Mouse (Mus musculus) heart, embryonic 11.5 days (tissue): ENCODE results near the gene Cdh5. TPM values are rescaled to one million over a fixed set of nuclear protein-coding genes. Genes with fewer than 3 reads are reported as not detected.

Source experiments
- ATAC-seq: fragments of 200-750 bp; cut with Nextera tagmentation; replicated peaks from 2 replicates; pipeline ENCODE4 v1.8.0; 2017; ENCODE audit warnings: moderate library complexity; ENCODE audit not compliant: insufficient number of reproducible peaks, low FRiP score, low TSS enrichment
- H3K27ac ChIP-seq: fragments of 300-500 bp; sonication (generic); 2 replicates; pipeline ENCODE4 v1.5.1; 2014; ENCODE audit warnings: mild to moderate bottlenecking, low read depth, low read length
- H3K27me3 ChIP-seq: fragments of 300-500 bp; sonication (generic); 2 replicates; pipeline ENCODE4 v1.6.1; 2014; ENCODE audit warnings: mild to moderate bottlenecking, low read length, mixed read lengths; ENCODE audit not compliant: control insufficient read depth, insufficient read depth
- H3K36me3 ChIP-seq: fragments of 300-500 bp; sonication (generic); 2 replicates; pipeline ENCODE4 v1.6.1; 2014; ENCODE audit warnings: mild to moderate bottlenecking, low read length, moderate library complexity, mixed read lengths; ENCODE audit not compliant: control insufficient read depth, insufficient read depth
- H3K4me1 ChIP-seq: fragments of 300-500 bp; sonication (generic); 2 replicates; pipeline ENCODE4 v1.6.1; 2014; ENCODE audit warnings: low read length; ENCODE audit not compliant: control insufficient read depth, insufficient read depth
- H3K4me2 ChIP-seq: fragments of 300-500 bp; sonication (generic); 2 replicates; pipeline ENCODE4 v1.6.1; 2014; ENCODE audit warnings: mild to moderate bottlenecking, moderate library complexity
- H3K4me3 ChIP-seq: fragments of 300-500 bp; sonication (generic); 2 replicates; pipeline ENCODE4 v1.5.1; 2014; ENCODE audit warnings: low read depth, low read length
- H3K9ac ChIP-seq: fragments of 300-500 bp; sonication (generic); 2 replicates; pipeline ENCODE4 v1.6.1; 2014; ENCODE audit warnings: mild to moderate bottlenecking, low read depth, low read length, moderate library complexity
- H3K9me3 ChIP-seq: fragments of 300-500 bp; sonication (generic); replicated peaks from 2 replicates; pipeline ENCODE4 v1.6.1; 2016; ENCODE audit warnings: low read length; ENCODE audit not compliant: control insufficient read depth
- WGBS: fragments of 180-500 bp; shearing (Covaris S2); extraction: QIAGEN DNeasy Blood & Tissue Kit; methylation state at CpG from one replicate; pipeline ENCODE4 v1.1.7; 2014; ENCODE audit not compliant: insufficient replicate concordance; 5-methylcytosine and 5-hydroxymethylcytosine counted together
- polyA plus RNA-seq: library from polyadenylated mRNA; unstranded; fragments of >200 nt; fragmentation: Nextera tagmentation; extraction: Ambion mirVana; gene quantifications from 2 replicates; pipeline ENCODE4 v1.2.1, GENCODE M21; 2014

The Cdh5 gene
- polyA plus RNA-seq, result 42.6 and 46.0 TPM in 2 replicates

DNA sequence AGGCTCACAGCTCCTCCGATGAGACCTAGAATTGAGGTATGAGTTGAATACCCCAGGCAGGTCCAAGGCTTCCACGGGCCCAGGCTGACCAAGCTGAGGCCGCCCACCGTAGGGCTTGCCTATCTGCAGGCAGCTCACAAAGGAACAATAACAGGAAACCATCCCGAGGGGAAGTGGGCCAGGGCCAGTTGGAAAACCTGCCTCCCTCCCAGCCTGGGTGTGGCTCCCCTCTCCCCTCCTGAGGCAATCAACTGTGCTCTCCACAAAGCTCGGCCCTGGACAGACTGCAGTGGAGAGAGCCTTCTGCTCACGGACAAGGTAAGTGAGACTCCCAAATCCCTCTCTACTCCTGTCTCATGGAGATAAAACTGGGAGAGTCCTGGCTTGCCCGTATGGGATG lies at the start of gene Cdh5:
Gene Cdh5, plus strand, starts transcription at position 211 of the 400 bp plus-strand sequence.
- H3K27me3 ChIP-seq, result no peaks in the 10 kb centered on the region
- H3K27ac ChIP-seq, result peak within 1 kb of the TSS; percentile 75
- 38% methylated on average over 8 of the region's 8 CpGs for WGBS
- ATAC-seq, result peak; percentile 65
- peak within 1 kb of the TSS; percentile 57 for H3K4me2 ChIP-seq
- no peaks in the 10 kb centered on the region for H3K9me3 ChIP-seq
- H3K4me1 ChIP-seq, result peaks cover 7% of the 10 kb centered on the region
- H3K4me3 ChIP-seq, result peak within 1 kb of the TSS; percentile 44
- H3K9ac ChIP-seq, result peak within 1 kb of the TSS; percentile 69
- no peaks in the 10 kb centered on the region for H3K36me3 ChIP-seq

DNA sequence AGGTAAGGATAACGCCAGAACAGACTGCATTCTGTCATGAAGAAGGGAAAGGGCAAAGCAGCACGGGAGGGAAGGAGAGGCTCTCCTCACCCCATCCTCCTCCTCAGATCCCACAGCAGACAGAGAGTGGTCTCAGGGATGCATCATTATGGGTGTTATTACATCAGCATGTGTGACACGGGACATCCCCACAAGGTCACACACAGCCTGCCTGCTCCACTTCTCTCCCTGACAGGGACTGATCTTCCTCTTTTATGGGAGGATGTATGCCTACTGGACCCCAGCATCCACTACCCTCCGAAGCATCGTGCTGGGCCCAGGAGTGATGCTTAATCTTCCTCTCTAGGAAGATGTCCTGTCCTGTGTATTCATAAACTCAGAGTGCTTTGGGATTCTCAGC lies 41.5 kb upstream of the Cdh5 start:
- Histone ChIP-seq H3K27ac (no peak overlapping the region), H3K4me1 (no peaks in the 10 kb centered on the region), H3K27me3 (no peaks in the 10 kb centered on the region), H3K9ac (no peak overlapping the region), H3K36me3 (no peaks in the 10 kb centered on the region), H3K9me3 (no peaks in the 10 kb centered on the region), H3K4me3 (no peak overlapping the region), H3K4me2 (no peak overlapping the region)
- no peak for ATAC-seq
- 80% methylated on average over 5 of the region's 5 CpGs for WGBS

DNA sequence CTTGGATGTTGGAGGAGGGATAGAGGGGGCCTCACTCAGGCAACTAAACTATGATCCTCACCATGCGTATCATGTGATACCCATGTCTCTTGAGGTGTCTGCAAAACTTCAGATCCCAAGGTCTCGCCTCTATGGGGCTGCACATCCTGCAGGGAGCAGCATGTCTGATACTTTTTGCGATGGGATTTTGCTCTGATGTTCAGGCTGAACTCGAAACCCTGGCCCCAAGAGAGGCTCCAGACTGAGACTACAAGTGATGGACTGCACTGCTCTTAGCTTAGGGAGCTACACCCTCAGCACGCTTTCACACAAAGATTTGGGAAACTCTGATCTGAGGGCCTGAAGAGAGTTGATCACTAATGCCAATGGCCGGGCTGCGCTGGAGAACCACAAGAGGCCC lies 41.0 kb upstream of the Cdh5 start:
- no peaks in the 10 kb centered on the region for H3K27me3 ChIP-seq
- H3K27ac ChIP-seq, result no peak overlapping the region
- H3K36me3 ChIP-seq, result no peaks in the 10 kb centered on the region
- H3K9ac ChIP-seq, result no peak overlapping the region
- no peak overlapping the region for H3K4me3 ChIP-seq
- no peaks in the 10 kb centered on the region for H3K9me3 ChIP-seq
- H3K4me1 ChIP-seq, result no peaks in the 10 kb centered on the region
- ATAC-seq, result no peak
- no peak overlapping the region for H3K4me2 ChIP-seq
- WGBS, result 64% methylated on average over 7 of the region's 7 CpGs

DNA sequence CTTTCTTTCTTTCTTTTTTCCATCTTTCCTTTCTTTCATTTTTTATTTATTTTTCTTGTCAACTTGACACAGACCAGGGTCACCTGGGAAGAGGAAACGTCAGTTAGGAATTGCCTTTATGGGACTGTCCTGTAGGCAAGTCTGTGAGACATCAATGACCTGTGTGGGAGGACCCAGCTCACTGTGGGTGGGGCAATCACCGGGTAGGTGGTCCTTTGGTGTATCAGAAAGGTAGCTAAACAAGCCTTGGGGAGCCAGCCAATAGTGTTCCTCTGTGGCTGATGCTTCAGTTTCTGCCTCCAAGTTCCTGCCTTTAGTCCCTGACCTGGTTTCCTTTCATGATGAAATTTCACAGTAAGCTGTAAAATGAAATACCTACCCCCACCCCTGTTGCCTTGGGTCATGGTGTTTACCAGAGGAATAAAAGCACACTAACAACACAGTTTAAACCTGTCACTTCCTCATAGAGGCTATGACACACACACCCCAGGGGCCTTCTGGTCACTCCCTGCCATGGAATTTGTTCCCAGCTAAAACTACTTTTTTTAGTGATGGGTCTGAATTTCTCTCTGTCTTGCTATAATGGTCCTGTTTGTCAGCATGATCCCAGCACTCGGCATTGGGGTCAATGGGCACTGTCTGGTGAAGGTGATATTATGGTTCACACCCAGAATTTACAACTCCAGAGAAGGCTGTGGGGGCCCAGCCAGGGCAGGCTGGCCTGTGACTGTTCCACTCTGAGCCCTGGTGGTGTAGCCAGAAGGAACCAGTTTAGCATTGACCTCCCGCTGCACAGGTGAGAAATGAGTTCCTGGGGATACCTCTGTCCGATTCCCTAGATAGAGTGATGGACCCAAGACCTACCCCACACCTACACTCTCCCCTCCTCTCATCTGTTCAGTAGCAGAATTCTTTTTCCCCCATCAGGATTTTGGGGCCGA lies 40.1 kb upstream of the Cdh5 start:
- no peak overlapping the region for H3K4me3 ChIP-seq
- WGBS, result 69% methylated on average over 6 of the region's 6 CpGs
- H3K36me3 ChIP-seq, result no peaks in the 10 kb centered on the region

DNA sequence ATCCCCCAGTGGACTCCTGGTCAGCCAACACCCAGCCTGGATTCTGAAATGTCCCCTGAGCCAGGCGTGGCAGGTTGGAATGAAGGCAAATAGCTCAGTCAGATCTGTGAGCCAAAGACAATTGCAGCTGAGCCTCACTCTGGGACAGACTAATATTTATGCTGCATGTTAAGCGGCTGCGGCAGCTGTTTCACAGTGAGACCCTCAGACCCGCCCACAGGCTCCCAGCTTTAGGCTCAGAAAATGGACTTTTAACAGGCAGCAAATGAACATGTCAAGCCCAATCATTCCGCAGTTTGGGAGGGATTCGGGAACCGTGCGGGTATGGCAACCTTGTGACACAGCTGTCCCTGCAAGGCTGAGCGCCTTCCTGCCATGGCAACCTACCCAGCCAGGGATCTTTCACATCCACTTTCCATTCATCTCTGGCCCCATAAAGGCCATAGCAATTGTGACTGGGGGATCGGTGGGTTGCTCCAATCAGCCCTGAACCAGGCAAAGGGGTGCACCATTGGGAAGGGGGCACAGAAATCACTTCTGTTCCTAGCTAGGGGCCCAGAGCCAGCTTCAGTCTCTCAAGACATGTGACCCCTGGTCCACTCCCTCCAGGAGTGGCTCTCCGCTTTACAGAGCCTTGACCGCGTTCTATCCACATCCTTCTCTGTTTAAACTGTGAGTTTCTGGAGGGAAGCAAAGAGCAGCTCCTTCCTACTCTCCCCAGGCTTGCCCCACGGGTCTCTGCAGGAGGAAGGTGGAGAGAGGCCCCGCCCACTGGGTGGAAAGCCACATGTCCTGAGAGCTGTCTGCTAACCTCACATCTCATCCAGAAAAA lies 39.2 kb upstream of the Cdh5 start:
- Histone ChIP-seq H3K4me3 (no peak overlapping the region), H3K27me3 (no peaks in the 10 kb centered on the region), H3K9me3 (no peaks in the 10 kb centered on the region), H3K4me2 (no peak overlapping the region), H3K27ac (no peak overlapping the region), H3K9ac (no peak overlapping the region), H3K4me1 (no peaks in the 10 kb centered on the region), H3K36me3 (no peaks in the 10 kb centered on the region)
- no peak for ATAC-seq
- 72% methylated on average over 15 of the region's 15 CpGs for WGBS

More for the DNA sequence above, 40.1 kb upstream of the Cdh5 start:
- Histone ChIP-seq H3K9me3 (no peaks in the 10 kb centered on the region), H3K9ac (no peak overlapping the region), H3K4me2 (no peak overlapping the region), H3K4me1 (no peaks in the 10 kb centered on the region), H3K27ac (no peak overlapping the region), H3K27me3 (no peaks in the 10 kb centered on the region)
- ATAC-seq, result no peak

DNA sequence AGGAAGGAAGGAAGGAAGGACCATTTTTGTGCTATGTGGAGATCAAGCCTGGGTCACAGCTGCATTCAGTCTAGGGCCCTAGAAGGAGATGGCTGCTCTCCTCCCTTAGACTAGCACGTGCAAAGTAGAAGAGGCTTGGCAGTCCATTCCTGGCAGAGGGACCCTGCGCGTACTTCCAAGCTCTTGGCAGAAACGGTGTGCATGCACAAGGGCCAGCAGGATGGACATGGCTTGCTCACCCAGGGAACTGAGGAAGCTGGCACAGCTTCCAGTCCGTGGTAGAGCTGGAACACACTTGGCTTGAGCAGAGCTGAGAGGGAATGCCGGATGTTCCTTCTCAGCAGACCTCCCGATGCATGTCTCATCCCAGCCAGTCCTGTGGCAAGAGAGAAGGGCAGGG lies 36.2 kb upstream of the Cdh5 start:
- WGBS, result 81% methylated on average over 7 of the region's 7 CpGs
- Histone ChIP-seq H3K9me3 (no peaks in the 10 kb centered on the region), H3K9ac (no peak overlapping the region), H3K27me3 (no peaks in the 10 kb centered on the region), H3K4me1 (no peaks in the 10 kb centered on the region; the same call in 1 of the 2 replicates), H3K36me3 (no peaks in the 10 kb centered on the region), H3K27ac (no peak overlapping the region), H3K4me2 (no peak overlapping the region), H3K4me3 (no peak overlapping the region)
- ATAC-seq, result no peak

DNA sequence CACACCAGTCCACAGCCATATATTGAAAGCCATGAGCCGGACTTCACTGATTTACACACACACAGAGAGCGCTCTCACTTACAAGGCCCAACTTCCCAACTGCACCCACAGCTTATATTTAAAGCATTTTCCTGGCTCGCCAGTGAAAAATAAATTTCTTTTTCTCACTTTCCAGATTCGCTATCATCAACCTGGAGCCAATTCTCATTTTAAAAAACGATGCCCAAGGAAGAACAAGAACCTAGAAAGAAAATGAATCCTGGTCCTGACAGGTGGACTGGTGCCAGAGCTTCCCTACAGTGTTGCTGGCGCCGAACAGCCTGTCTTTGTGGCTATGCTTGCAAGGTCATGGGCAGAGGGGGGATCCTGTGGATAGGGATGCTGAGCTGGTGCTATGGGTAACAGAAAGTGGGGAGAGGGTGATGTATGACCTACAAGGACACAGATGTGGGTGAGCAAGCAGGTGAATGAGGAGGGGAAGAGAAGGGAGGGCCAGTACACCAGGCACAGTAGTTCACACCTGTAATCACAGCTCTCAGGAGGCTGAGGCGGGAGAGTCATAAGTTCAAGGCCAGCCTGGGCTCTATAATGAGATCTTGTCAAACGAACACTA lies 35.4 kb upstream of the Cdh5 start:
- no peaks in the 10 kb centered on the region for H3K36me3 ChIP-seq
- ATAC-seq, result no peak
- 87% methylated on average over 9 of the region's 9 CpGs for WGBS

DNA sequence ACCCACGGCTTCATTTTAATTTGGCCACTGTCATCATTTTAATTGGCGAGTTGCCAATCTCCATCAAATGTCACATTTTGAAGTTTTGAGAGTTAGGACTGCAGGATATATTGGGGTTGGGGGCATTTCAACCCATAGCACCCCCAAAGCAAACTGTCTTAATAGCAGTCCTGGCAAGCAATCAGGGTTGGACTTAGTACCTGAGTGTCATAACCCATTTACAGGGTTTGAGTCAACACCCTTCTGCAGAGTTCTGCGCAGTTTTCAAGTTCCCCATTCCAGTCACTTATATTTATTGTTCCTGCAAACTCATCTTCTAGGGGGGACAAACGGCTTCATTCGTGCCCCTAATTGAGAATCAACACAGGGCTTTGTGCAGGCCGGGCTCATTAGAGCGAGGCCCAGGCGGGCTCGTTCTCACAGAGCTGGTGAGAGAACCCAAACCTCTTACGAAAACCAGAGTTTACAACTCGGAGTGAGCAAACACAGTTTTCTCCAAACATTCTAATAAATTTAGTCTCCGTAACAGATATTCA lies 34.0 kb upstream of the Cdh5 start:
- H3K36me3 ChIP-seq, result no peaks in the 10 kb centered on the region
- no peak overlapping the region for H3K4me3 ChIP-seq
- 88% methylated on average over 12 of the region's 12 CpGs for WGBS
- no peaks in the 10 kb centered on the region; the same call in 1 of the 2 replicates for H3K4me1 ChIP-seq
- H3K27ac ChIP-seq, result no peak overlapping the region
- no peak overlapping the region for H3K9ac ChIP-seq
- no peak overlapping the region for H3K4me2 ChIP-seq
- H3K27me3 ChIP-seq, result no peaks in the 10 kb centered on the region
- ATAC-seq, result no peak
- H3K9me3 ChIP-seq, result no peaks in the 10 kb centered on the region

More for the DNA sequence above, 35.4 kb upstream of the Cdh5 start:
- Histone ChIP-seq H3K9me3 (no peaks in the 10 kb centered on the region), H3K27me3 (no peaks in the 10 kb centered on the region), H3K4me1 (no peaks in the 10 kb centered on the region; the same call in 1 of the 2 replicates), H3K9ac (no peak overlapping the region), H3K4me2 (no peak overlapping the region), H3K27ac (no peak overlapping the region), H3K4me3 (no peak overlapping the region)
